Mouse (Mus musculus) hindbrain, embryonic 14.5 days (tissue): ENCODE data around the gene 2300002M23Rik. TPM values are rescaled to one million over a fixed set of nuclear protein-coding genes. Genes with fewer than 3 reads are reported as not detected.

Experiments
- ATAC-seq: fragments of 200-750 bp; cut with Nextera tagmentation; 2 replicates; pipeline ENCODE4 v1.8.0; 2017; ENCODE audit warnings: moderate number of reproducible peaks, mild to moderate bottlenecking, moderate TSS enrichment, moderate library complexity; ENCODE audit not compliant: low FRiP score
- DNase-seq: peaks from one replicate; pipeline ENCODE4 v3.0.0-alpha.2; 2015; ENCODE audit warnings: low spot score
- H3K27ac ChIP-seq: fragments of 300-500 bp; sonication (generic); 2 replicates; pipeline ENCODE4 v1.5.1; 2014; ENCODE audit warnings: mild to moderate bottlenecking, moderate library complexity
- H3K27me3 ChIP-seq: fragments of 300-500 bp; sonication (generic); 2 replicates; pipeline ENCODE4 v1.6.1; 2014; ENCODE audit warnings: mild to moderate bottlenecking, low read length, mixed read lengths; ENCODE audit not compliant: control insufficient read depth, insufficient read depth
- H3K36me3 ChIP-seq: fragments of 300-500 bp; sonication (generic); replicated peaks from 2 replicates; pipeline ENCODE4 v1.6.1; 2014; ENCODE audit not compliant: control insufficient read depth, insufficient read depth
- H3K4me1 ChIP-seq: fragments of 300-500 bp; sonication (generic); replicated peaks from 2 replicates; pipeline ENCODE4 v1.6.1; 2014; ENCODE audit warnings: antibody characterized with exemption, low read length, mixed read lengths; ENCODE audit not compliant: control insufficient read depth, insufficient read depth
- H3K4me2 ChIP-seq: fragments of 300-500 bp; sonication (generic); replicated peaks from 2 replicates; pipeline ENCODE4 v1.6.1; 2014; ENCODE audit warnings: mild to moderate bottlenecking, moderate library complexity
- H3K4me3 ChIP-seq: fragments of 300-500 bp; sonication (generic); replicated peaks from 2 replicates; pipeline ENCODE4 v1.5.1; 2014; ENCODE audit warnings: mild to moderate bottlenecking, low read length
- H3K9ac ChIP-seq: fragments of 300-500 bp; sonication (generic); 2 replicates; pipeline ENCODE4 v1.6.1; 2014
- H3K9me3 ChIP-seq: fragments of 300-500 bp; sonication (generic); 2 replicates; pipeline ENCODE4 v1.6.1; 2016; ENCODE audit warnings: low read length; ENCODE audit not compliant: control insufficient read depth
- WGBS: fragments of 180-500 bp; shearing (Covaris S2); extraction: QIAGEN DNeasy Blood & Tissue Kit; methylation state at CpG from one replicate; pipeline ENCODE4 v1.1.7; 2014; 5-methylcytosine and 5-hydroxymethylcytosine counted together
- polyA plus RNA-seq: library from polyadenylated mRNA; unstranded; fragments of >200 nt; fragmentation: Nextera tagmentation; extraction: Ambion mirVana; gene quantifications from 2 replicates; pipeline ENCODE4 v1.2.1, GENCODE M21; 2014

2300002M23Rik gene
- not detected in 2 replicates for polyA plus RNA-seq

GRCm38 (mm10) chr17:35567150-35567549 lies at the start of gene 2300002M23Rik:
TSS of gene 2300002M23Rik (plus strand) at chr17:35567450.
- no peak within 1 kb of the TSS for H3K4me2 ChIP-seq
- no peak within 1 kb of the TSS for H3K9ac ChIP-seq
- ATAC-seq (no peak), DNase-seq (no peak)
- no peaks in the 10 kb centered on the region for H3K36me3 ChIP-seq
- peaks cover 17% of the 10 kb centered on the region for H3K27me3 ChIP-seq
- no peak within 1 kb of the TSS for H3K27ac ChIP-seq
- H3K9me3 ChIP-seq = no peaks in the 10 kb centered on the region
- 64% methylated on average over 3 of the region's 3 CpGs for WGBS
- H3K4me3 ChIP-seq = no peak within 1 kb of the TSS
- H3K4me1 ChIP-seq = 0 out of 2 replicates have a peak, but pooled peaks cover 3% of the 10 kb centered on the region

GRCm38 (mm10) chr17:35517526-35517925 lies 49.7 kb upstream of the 2300002M23Rik start:
- 10% methylated on average over 12 of the region's 12 CpGs for WGBS
- H3K4me1 ChIP-seq = peaks cover 15% of the 10 kb centered on the region
- no peaks in the 10 kb centered on the region for H3K9me3 ChIP-seq
- H3K27ac ChIP-seq = no peak overlapping the region
- H3K36me3 ChIP-seq = 0 out of 2 replicates have a peak, but pooled peaks cover 3% of the 10 kb centered on the region
- H3K9ac ChIP-seq = peak overlapping the region; percentile 42
- H3K4me3 ChIP-seq = peak overlapping the region; percentile 44
- no peak for DNase-seq
- 0 out of 2 replicates have a peak, but pooled peaks cover 4% of the 10 kb centered on the region for H3K27me3 ChIP-seq
- peak overlapping the region; percentile 80 for H3K4me2 ChIP-seq
- ATAC-seq = no peak

GRCm38 (mm10) chr17:35524354-35524753 lies 42.9 kb upstream of the 2300002M23Rik start:
- Histone ChIP-seq H3K27me3 (no peaks in the 10 kb centered on the region), H3K9me3 (no peaks in the 10 kb centered on the region), H3K9ac (no peak overlapping the region), H3K4me2 (no peak overlapping the region), H3K36me3 (peaks cover 8% of the 10 kb centered on the region; the same call in 1 of the 2 replicates), H3K4me3 (no peak overlapping the region), H3K4me1 (no peaks in the 10 kb centered on the region), H3K27ac (no peak overlapping the region)
- no peak for ATAC-seq
- 86% methylated on average over 9 of the region's 9 CpGs for WGBS
- no peak for DNase-seq

- H3K4me3 ChIP-seq = no peak overlapping the region
- DNase-seq = no peak
- H3K27me3 ChIP-seq = no peaks in the 10 kb centered on the region
- peaks cover 4% of the 10 kb centered on the region; the same call in 1 of the 2 replicates for H3K36me3 ChIP-seq
- peaks cover 7% of the 10 kb centered on the region; the same call in 1 of the 2 replicates for H3K4me1 ChIP-seq
- no peak overlapping the region for H3K27ac ChIP-seq
- no peak overlapping the region for H3K4me2 ChIP-seq
- H3K9ac ChIP-seq = no peak overlapping the region
- no peak for ATAC-seq
- WGBS = 88% methylated on average over 8 of the region's 8 CpGs
- no peaks in the 10 kb centered on the region for H3K9me3 ChIP-seq
Observed at GRCm38 (mm10) chr17:35526644-35527043, 40.6 kb upstream of the 2300002M23Rik start.

GRCm38 (mm10) chr17:35532360-35532759 lies 34.9 kb upstream of the 2300002M23Rik start:
- no peak overlapping the region for H3K4me3 ChIP-seq
- no peaks in the 10 kb centered on the region for H3K9me3 ChIP-seq
- DNase-seq = no peak
- H3K27ac ChIP-seq = no peak overlapping the region
- no peak overlapping the region for H3K4me2 ChIP-seq
- no peaks in the 10 kb centered on the region for H3K36me3 ChIP-seq
- no peak for ATAC-seq
- H3K4me1 ChIP-seq = peaks cover 7% of the 10 kb centered on the region; the same call in 1 of the 2 replicates
- H3K27me3 ChIP-seq = no peaks in the 10 kb centered on the region
- 27% methylated on average over 3 of the region's 3 CpGs for WGBS
- no peak overlapping the region for H3K9ac ChIP-seq

- Histone ChIP-seq H3K4me3 (no peak within 1 kb of the TSS), H3K4me1 (peaks cover 7% of the 10 kb centered on the region; the same call in 1 of the 2 replicates), H3K9ac (no peak within 1 kb of the TSS), H3K4me2 (no peak within 1 kb of the TSS), H3K27ac (no peak within 1 kb of the TSS), H3K27me3 (no peaks in the 10 kb centered on the region), H3K36me3 (no peaks in the 10 kb centered on the region), H3K9me3 (no peaks in the 10 kb centered on the region)
- no peak for ATAC-seq
- 51% methylated on average over 7 of the region's 7 CpGs for WGBS
- DNase-seq = no peak
Observed at GRCm38 (mm10) chr17:35532901-35533300, 34.3 kb upstream of the 2300002M23Rik start, which contains the start of gene Psors1c2. TSS of gene Psors1c2 (plus strand) at chr17:35533201.

GRCm38 (mm10) chr17:35534343-35534742 lies 32.9 kb upstream of the 2300002M23Rik start:
- peaks cover 7% of the 10 kb centered on the region; the same call in 1 of the 2 replicates for H3K4me1 ChIP-seq
- H3K4me2 ChIP-seq = no peak overlapping the region
- DNase-seq (peak; percentile 91), ATAC-seq (0 out of 2 replicates have a peak, but pooled peaks have one; percentile 63)
- H3K9ac ChIP-seq = no peak overlapping the region
- H3K27me3 ChIP-seq = no peaks in the 10 kb centered on the region
- no peak overlapping the region for H3K4me3 ChIP-seq
- no peaks in the 10 kb centered on the region for H3K9me3 ChIP-seq
- 16% methylated on average over 6 of the region's 6 CpGs for WGBS
- H3K27ac ChIP-seq = no peak overlapping the region
- no peaks in the 10 kb centered on the region for H3K36me3 ChIP-seq

- no peak overlapping the region for H3K4me2 ChIP-seq
- no peaks in the 10 kb centered on the region for H3K4me1 ChIP-seq
- whole genome bisulfite sequencing = 81% methylated on average over 4 of the region's 4 CpGs
- DNase-seq (no peak), ATAC-seq (no peak)
- H3K36me3 ChIP-seq = no peaks in the 10 kb centered on the region
- H3K27me3 ChIP-seq = no peaks in the 10 kb centered on the region
- H3K9me3 ChIP-seq = no peaks in the 10 kb centered on the region
- no peak overlapping the region for H3K27ac ChIP-seq
- H3K9ac ChIP-seq = no peak overlapping the region
- H3K4me3 ChIP-seq = no peak overlapping the region
Observed at GRCm38 (mm10) chr17:35537421-35537820, 29.8 kb upstream of the 2300002M23Rik start.

- ATAC-seq = no peak
- Histone ChIP-seq H3K4me3 (no peak overlapping the region), H3K27me3 (no peaks in the 10 kb centered on the region), H3K9ac (no peak overlapping the region), H3K27ac (no peak overlapping the region), H3K4me1 (peaks cover 5% of the 10 kb centered on the region), H3K4me2 (no peak overlapping the region), H3K9me3 (no peaks in the 10 kb centered on the region), H3K36me3 (no peaks in the 10 kb centered on the region)
- WGBS = 91% methylated on average over 1 of the region's 1 CpGs
- no peak for DNase-seq
Observed at GRCm38 (mm10) chr17:35538476-35538875, 28.8 kb upstream of the 2300002M23Rik start.

GRCm38 (mm10) chr17:35539540-35539939 lies 27.7 kb upstream of the 2300002M23Rik start:
- no peak overlapping the region for H3K9ac ChIP-seq
- no peaks in the 10 kb centered on the region for H3K27me3 ChIP-seq
- DNase-seq = no peak
- H3K4me1 ChIP-seq = peaks cover 6% of the 10 kb centered on the region
- no peak overlapping the region for H3K4me2 ChIP-seq
- H3K27ac ChIP-seq = no peak overlapping the region
- no peak for ATAC-seq
- 58% methylated on average over 10 of the region's 10 CpGs for WGBS
- H3K36me3 ChIP-seq = no peaks in the 10 kb centered on the region
- no peak overlapping the region for H3K4me3 ChIP-seq
- no peaks in the 10 kb centered on the region for H3K9me3 ChIP-seq
